Mouse (Mus musculus) adrenal gland, adult (tissue): ENCODE results near the gene Col28a1.
A peak's percentile ranks its signal among the peaks of the same experiment; 100 is the strongest.

Experiments
- DNase-seq, 2 experiments: peaks; one replicate each; pipeline ENCODE4 v3.0.0; 2022 to 2023; ENCODE audit warnings: low spot score in 1 of 2; ENCODE audit not compliant: inconsistent age in 2 of 2

Col28a1 gene

GRCm38 (mm10) chr6:8192517-8192916, at the start of gene Col28a1:
Col28a1 (minus strand) TSS chr6:8192617.
- DNase-seq = no peak

GRCm38 (mm10) chr6:8228596-8228995, 36.2 kb upstream of the Col28a1 start:
- DNase-seq = no peak

- no peak for DNase-seq
Measured at GRCm38 (mm10) chr6:8227035-8227434, 34.6 kb upstream of the Col28a1 start.

DNA sequence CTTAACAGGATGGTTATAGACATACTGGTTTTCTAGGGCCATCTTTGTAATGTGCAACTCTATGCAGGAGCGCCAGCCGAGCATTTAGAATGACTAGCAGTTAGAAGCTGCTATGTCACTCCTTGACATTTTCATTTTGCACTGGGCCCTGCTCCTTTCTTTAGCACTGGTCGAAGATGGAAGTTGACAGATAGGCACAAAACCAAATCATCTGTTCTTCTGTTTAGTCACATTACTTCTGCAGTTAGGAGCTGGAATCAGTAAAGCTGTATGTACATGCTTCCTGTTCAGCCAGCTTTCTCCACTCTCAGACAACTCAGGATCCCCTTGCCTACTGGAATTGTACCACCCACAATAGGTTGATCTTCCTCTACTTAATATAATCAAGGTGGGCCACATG, 18.2 kb upstream of the Col28a1 start:
- DNase-seq = peak in 1 of 2 experiments; percentile 29

DNA sequence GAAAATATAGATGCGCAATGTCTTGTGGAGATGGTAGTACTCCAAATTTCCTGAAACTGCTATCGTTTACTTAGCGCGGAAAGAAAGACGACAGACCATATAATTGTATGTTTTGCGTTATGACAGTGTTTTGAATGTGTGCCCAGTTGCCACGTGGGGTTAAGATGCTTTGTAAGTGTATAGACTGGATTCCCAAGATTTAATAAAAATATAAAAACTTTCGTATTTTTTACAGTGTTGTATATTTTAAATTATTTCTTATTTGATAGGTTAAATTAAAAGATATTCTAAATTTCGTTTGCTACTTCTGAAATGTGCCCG, 17.4 kb upstream of the Col28a1 start:
- no peak for DNase-seq

DNA sequence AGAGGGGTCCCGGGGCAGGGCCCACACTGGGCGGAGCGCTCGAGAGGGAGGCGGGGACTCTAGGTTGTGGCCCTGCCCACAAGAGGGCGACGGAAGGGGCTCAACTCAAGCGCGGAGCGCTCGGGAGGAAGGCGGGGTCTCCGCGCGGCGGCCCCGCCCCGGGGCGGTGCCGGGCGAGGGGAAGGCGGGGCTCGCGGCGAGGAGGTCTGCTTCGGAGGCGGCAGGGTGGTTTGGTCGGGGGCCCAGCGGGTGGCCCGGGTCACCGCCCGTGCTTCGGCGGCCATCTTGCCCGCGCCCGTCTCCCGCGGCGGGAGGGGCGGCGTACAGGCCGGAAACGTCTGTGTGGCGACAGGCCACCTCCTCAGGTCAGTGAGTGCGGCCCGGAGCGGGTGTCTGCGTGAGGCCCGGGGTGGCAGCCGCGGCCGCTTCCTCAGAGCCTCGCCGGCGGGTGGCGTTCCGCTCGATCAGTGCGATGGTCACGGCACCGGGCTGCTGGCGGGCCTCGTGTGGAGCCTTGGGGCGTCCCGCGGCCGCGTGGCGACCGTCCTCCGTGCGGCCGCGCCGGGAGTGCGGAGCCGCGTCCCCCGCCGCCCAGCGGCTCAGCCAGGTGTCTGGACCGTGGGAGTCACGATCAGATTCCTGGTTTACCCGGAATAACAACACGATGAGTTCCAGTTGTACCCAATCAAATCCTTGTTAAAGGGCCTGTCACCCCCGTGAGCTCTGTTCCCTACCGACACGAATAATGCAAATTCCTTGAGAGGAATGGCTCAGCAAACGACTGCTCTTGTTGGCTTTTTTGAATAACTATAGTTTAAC, 16.8 kb upstream of the Col28a1 start, which contains the start of gene Mios:
Gene Mios (plus strand): TSS at position 176 of the 819 bp plus-strand sequence.
- peak; percentile 91 to 97 for DNase-seq

DNA sequence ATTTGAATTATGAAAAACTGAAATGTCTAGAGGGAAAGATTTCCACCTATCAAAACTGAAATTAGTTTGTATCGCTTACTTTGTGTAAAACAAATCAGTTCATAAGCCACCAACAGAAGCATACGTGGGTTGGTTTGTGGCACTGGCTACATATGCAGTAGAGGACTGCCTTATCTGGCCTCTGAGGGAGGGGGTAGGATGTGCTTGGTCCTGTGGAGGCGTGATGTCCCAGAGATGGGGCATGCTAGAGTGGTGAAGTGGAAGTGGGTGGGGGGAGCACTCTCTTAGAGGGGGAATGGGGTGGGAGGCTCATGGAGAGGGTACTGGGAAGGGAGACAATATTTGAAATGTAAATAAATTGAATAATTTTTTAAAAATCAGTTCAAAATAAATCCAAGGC, 2.5 kb downstream of the Col28a1 start:
- DNase-seq = no peak

- DNase-seq = peak in 1 of 2 experiments; percentile 44
Measured at GRCm38 (mm10) chr6:8188599-8189233, 3.7 kb downstream of the Col28a1 start.

DNA sequence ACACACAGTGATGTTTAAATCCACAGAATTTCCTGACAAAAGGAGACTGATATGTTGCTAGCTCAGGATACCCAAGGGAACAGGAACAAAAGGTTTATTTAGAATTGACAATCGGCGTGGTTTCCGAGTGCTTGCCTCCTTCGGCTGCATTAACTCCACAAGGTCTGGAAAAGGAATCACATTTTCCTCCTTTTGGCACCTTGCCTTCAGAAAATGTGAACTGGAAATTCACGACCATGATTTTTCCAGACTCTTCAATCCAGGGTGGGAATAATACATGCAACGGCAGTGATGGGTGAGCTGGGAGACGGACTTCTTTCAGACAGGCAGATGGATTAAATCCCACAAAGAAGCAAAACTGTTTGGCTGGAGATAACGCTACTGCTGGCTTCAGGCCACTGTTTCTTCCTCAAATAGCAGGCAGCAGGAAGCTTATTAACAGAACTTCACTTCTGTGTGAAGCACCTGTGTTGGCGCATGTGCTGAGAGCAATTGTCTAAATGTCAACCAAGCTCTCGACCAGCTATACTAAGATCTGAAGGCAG, 13.9 kb downstream of the Col28a1 start:
- no peak for DNase-seq

DNA sequence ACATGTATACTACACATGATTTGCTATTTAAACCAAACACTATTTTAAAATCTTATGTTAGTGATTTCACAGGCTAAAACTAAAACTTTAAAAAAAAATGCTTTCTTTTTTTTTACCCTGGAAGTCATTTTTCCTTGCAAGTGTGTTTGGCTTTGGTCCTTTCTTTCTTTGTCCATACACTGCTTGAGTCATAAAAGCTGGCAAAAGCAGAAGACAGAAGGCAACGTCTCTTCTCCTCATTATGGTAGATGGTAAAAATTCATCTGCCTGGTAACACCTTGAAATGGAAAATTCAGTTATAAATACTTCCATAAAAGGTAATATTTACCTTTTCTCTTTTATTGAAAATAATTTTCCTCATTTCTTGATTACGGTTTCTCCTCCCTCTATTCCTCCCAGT, 16.3 kb downstream of the Col28a1 start:
- no peak for DNase-seq

DNA sequence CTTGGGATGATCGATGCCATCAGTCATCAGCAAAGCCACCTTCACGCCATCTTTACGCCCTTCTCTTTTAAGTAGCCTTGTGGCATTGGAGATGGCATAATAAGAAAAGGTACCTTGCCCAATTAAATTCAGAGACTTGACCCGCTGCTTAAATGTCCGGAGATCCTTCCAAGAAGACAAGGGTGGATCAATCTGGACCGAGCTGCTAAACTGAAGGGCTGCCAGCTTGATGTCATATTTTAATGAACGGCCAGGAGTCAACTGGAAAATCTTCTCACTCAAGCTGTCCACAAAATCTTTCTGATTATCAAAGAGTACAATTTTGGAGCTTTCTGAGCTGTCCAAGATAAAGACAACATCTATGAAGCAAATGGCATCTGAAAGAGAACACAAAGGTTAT, 17.1 kb downstream of the Col28a1 start:
- DNase-seq = no peak

DNA sequence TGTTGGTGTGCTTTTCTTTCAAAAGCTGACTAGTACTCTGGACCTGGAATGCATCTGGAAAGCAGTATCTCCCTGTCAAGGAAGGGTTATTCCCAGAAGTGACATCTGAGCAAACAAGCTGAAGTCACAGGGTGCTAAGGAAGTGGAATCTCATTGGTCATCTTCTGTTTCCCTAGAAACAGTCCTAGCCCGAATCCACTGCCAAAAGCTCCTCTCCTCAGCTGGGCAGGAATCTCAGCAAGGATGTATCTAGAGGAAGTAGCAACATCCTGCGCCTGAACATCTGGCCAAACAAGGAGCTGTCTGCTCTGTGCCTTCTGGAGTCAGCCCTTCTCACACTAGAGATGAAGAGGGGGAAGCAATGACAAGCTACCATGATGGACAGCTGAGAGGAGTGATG, 18.4 kb downstream of the Col28a1 start:
- no peak for DNase-seq

GRCm38 (mm10) chr6:8172101-8172500, 20.3 kb downstream of the Col28a1 start:
- no peak for DNase-seq

DNA sequence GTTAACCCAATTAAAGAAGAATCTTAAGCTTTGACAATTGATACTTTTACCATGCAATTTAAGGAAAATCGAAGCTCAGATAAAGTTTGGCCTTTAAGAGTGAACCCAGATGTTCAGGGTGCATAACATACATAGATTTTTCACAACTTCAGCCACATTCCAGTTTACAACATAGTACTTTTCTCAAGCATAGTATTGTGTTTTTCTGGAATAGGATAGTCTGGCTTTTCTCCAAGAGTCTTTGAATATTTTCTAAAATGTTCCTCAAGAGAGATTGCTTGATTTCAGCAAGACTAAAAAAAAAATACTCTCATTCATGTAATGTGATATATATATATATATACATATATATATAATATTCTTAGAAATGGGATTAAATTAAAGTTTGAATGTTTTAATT, 27.7 kb downstream of the Col28a1 start:
- DNase-seq = no peak

GRCm38 (mm10) chr6:8160001-8160400, 32.4 kb downstream of the Col28a1 start:
- DNase-seq = no peak

- no peak for DNase-seq
Measured at GRCm38 (mm10) chr6:8157121-8157520, 35.3 kb downstream of the Col28a1 start.

DNA sequence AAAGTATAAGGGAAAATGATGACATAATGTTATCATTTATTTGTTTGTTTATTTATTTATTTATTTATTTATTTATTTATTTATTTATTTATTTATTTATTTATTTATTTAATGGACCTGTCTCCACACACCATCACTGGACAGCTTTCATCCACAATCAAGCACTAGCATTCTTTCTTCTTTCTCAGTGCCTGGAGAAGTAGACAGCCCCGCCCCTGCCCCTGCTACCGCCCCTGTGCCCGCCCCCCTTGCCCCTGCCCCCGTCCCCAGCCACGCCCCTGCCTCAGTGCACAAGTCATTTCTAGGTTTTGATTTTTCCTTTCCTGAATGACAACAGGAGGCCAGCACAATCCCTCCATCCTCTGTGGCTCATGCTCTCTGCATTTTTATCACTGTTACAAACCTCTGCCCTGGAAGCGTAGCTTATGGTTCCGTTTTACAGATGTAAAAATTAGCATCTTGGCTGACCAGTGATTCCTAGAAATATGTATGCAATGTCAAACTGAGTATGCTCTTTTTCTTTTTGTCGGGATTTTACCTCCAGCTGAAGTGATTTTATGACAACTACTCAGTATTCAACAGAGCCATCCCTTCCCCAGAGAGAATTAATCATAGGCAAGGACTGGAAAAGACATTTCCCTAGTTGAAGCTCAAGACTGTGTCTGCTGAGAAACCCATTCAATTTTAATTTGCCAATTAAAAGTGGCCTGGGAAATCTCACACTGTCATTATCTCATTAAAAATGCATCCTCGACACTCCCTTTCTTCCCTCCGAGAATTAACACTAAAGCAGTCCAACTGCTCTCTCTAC, 39.7 kb downstream of the Col28a1 start:
- DNase-seq = no peak

GRCm38 (mm10) chr6:8148916-8149315, 43.5 kb downstream of the Col28a1 start:
- no peak for DNase-seq

GRCm38 (mm10) chr6:8141881-8142280, 50.5 kb downstream of the Col28a1 start:
- DNase-seq = peak in 1 of 2 experiments; percentile 36

DNA sequence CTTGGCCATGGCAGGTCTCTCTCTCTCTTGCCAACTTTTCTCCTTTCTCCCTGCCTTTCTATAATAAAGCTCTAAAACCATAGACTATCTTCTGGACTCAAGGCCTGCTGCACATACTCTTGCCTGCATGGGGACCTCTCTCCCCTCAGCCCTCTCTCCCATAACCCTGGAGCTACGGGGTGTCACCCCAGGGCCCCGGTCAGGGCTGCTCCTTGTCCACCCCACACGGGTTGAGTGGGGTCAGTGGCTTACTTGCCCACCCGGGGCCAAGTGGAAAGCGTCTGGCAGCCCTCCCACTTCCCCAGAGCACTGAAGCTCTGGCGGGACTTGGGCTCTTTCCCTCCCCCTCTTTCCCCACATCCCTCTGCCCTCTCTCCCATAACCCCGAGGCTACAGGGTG, 62.3 kb downstream of the Col28a1 start:
- DNase-seq = no peak

GRCm38 (mm10) chr6:8128164-8128563, 64.3 kb downstream of the Col28a1 start:
- no peak for DNase-seq
